Mouse (Mus musculus) neural tube, embryonic 10.5 days (tissue): ENCODE results near the gene Fam20c.

Experiments
- DNase-seq: peaks from one replicate; pipeline ENCODE4 v3.0.0-alpha.2; 2017; ENCODE audit warnings: low spot score; ENCODE audit errors: extremely low spot score

Fam20c gene

DNA sequence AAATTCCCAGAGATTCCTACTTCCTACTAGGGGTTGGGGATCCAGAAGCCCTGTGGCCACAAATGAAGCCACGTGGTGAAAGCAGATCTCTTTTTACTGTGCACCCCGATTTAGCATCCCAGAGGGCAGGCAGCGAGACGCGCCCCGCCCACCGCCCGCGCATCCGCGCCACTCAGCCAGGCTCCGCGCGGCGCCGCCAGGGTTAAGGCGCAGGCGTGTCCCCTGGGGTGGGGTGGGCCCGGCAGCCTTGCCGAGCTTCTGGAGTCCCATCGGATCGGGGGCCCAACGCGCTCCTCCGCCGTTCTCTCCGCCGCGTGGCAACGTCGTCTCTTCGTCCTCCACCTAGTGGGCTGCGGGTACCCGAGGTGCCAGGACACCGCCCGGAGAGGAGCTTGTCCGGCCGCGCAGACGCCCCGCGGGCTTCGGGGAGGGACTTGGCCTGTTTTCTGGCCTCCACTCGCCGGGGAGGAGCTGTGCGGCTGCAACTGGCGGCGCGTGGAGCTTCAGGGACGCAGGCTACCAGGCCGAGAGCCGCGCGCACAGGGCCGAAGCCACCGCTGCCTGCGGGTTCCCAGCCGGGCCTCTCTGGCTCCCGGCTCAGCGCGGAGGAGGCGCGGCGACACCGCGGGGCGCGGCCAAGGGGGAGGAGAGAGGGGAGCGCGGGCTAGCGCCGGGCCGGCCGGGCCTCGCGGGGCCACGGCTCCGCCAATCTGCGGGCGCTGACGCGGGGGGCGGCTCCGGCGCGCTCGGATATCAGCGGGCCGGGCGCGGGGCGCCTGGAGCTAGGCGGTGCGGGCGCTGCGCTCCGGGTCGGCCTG, at the start of gene Fam20c:
Fam20c (plus strand) TSS at position 212 of the 818 bp plus-strand sequence.
- DNase-seq = peak; percentile 79

DNA sequence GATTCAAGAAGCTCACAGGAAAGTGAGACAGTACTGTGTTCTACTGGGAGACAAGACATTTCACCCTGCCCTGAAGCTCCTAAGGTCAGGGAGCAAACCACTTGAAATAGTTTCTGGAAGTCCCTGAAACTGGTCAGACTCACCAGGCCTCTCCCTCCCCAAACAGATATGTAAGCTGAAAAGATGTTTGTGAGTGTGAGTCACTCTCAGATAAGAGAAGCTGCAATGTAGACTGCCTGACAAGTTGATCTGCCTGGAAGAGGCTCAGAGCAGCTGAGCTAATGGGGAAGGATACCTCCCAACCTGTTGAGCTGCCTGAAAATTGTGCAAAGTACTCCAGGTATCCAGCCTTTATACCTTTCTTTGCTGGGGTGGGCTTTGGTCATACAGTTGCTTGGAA, 46.9 kb upstream of the Fam20c start:
- DNase-seq = no peak

- no peak for DNase-seq
Observed at GRCm38 (mm10) chr5:138708591-138708990, 45.7 kb upstream of the Fam20c start.

GRCm38 (mm10) chr5:138715561-138716095, 38.7 kb upstream of the Fam20c start:
- DNase-seq = peak; percentile 30

- no peak for DNase-seq
Observed at GRCm38 (mm10) chr5:138720329-138721190, 33.8 kb upstream of the Fam20c start.

- DNase-seq = no peak
Observed at GRCm38 (mm10) chr5:138724417-138724816, 29.9 kb upstream of the Fam20c start.

DNA sequence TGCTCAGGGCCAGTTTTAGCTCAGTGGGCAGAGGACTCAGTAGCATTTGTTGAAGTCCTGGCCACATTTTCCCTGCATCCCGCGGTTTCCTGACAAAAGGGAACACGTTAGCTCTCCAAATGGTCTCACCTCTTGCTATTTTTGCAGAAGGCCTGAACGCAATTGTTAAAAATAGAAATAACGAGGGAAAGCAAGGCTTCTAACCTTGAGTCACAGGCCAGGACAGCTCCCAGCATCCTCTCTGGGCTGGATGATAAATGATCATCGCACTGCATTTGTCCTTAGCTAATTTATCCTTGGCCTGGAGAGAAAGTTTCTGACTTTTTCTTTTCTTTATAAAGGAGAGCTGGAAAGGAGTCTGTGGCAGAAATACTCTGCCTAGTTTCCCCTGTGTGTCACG, 29.2 kb upstream of the Fam20c start:
- no peak for DNase-seq

- DNase-seq = no peak
Observed at GRCm38 (mm10) chr5:138730863-138731262, 23.5 kb upstream of the Fam20c start.

GRCm38 (mm10) chr5:138733317-138733899, 20.9 kb upstream of the Fam20c start:
- no peak for DNase-seq

- DNase-seq = no peak
Observed at GRCm38 (mm10) chr5:138734018-138734417, 20.3 kb upstream of the Fam20c start.

DNA sequence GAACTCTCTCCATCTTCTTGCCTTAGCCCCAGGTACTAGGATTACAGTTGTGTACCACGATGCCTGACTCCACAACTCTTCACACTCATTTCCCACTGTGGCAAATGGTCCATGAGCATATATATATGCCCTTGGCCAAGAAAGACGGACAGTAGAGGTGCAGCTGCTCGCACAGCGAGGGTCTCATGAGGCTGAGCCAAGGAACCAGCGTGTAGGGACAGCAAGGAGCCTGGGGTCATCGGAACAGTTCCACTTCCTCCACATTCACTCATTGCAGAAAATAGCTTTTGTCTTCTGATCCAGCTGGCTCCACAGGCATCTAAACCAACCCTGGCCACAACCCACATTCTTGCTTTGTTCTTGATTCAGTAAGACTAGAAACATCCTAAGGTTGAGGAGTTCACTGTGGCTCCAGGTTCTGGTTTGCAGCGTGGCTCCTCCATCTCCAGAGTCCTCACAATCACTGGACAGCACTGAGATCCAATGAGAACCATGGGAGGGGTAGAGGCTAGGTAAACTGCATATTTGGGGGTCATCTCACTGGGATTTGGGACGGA, 19.0 kb upstream of the Fam20c start:
- no peak for DNase-seq

DNA sequence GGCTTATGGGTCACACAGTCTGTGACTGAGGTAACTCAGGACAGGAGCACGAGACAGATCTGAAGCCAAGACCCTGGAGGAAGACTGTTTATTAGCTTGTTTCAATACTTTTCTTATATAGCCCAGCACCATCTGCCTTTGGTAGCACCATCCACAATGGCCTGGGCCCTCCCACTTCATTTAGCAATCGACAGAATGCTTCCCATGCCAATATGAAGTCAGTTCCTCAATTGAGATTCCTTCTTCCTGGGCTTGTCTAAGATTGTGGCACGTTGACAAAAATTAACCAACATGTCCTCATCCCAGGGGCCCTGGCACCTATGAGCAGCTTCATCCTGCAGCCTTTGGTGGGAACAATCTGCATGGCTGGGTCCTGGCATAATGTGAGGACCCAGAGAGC, 14.2 kb upstream of the Fam20c start:
- DNase-seq = no peak

GRCm38 (mm10) chr5:138741516-138741915, 12.8 kb upstream of the Fam20c start:
- DNase-seq = no peak

DNA sequence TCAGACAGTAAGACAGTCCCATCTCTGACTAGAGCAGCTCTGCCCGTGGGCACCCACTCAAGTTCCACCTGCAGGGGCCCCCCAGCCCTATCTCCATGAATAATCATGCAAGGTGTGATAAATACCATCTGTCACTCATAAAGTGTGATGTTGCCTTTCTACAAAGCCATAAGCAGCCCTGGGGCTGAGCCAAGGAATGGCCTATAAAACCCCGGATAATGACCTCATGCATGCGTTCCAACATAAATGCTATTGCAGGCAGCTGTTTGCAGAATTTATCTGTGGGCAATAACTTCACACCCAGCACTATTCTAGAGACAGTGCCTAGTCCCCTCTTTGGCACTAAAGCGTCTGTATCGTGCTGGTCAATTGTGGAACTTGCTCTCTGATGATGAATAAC, 12.0 kb upstream of the Fam20c start:
- DNase-seq = no peak

GRCm38 (mm10) chr5:138743631-138744030, 10.7 kb upstream of the Fam20c start:
- DNase-seq = no peak

- no peak for DNase-seq
Observed at GRCm38 (mm10) chr5:138745378-138746099, 8.8 kb upstream of the Fam20c start.

GRCm38 (mm10) chr5:138753269-138753668, 1.0 kb upstream of the Fam20c start:
- DNase-seq = no peak

- DNase-seq = no peak
Observed at GRCm38 (mm10) chr5:138753946-138754302, 390 bp upstream of the Fam20c start.

DNA sequence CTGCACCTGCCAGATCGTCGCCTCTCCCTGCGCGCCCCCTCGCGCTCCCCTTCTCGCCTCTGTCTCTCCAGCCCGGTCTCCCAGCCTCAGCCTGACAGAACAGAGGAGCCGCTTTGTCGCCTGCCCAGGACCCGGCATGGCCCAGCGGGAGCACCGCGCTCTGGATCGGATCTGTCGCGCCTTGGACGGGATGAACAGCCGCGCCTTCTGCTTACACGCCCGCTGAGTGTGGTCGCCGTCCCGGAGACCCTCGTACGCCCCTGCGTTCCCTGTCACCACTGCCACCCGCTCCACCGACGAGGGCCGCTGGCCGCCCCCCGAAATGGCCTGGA, 773 bp downstream of the Fam20c start:
- no peak for DNase-seq

DNA sequence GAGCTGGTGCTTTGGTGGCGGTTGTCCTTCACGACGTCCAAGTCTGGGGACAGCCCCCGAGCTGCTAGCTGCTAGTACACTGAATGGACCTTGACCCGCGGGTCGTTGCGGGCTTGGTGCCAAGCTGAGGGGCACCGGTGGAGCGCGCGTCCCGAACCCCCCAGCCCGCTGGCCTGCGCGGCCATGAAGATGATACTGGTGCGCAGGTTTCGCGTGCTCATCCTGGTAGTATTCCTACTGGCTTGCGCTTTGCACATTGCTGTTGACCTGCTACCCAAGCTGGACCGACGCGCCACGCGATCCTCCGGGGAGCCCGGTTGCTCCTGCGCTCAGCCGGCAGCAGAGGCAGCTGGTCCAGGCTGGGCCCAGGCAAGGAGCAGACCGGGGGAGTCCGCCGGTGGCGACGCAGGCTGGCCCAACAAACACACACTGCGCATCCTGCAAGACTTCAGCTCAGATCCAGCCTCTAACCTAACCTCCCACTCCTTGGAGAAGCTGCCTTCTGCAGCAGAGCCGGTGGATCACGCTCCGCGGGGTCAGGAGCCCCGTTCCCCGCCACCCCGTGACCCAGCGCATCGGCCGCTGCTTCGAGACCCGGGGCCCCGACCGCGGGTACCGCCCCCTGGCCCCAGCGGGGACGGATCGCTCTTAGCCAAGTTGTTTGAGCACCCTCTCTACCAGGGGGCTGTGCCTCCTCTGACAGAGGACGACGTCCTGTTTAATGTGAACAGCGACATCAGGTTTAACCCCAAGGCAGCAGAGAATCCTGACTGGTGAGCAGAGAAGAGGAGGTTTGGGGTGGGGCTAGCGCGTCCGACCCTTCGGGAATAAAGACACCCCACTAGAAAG, 1.4 kb downstream of the Fam20c start:
- DNase-seq = peak; percentile 65
